Mouse (Mus musculus) CH12.LX (cell line): ENCODE data around the gene Adamts6. TPM values are rescaled to one million over a fixed set of nuclear protein-coding genes. Genes with fewer than 3 reads are reported as not detected.

ENCODE experiments used
- DNase-seq: peaks from one replicate; pipeline ENCODE4 v3.0.0-alpha.2; 2013; ENCODE audit errors: extremely low read depth
- H3K27ac ChIP-seq: 2 replicates; pipeline ENCODE4 v1.5.1; 2012; ENCODE audit warnings: low read depth, mild to moderate bottlenecking, control low read depth, moderate library complexity; ENCODE audit not compliant: insufficient read depth
- H3K27me3 ChIP-seq: replicated peaks from 2 replicates; pipeline ENCODE3; 2012; ENCODE audit warnings: inconsistent platforms
- H3K36me3 ChIP-seq, 2 experiments: replicated peaks in 1 of 2; 2 replicates each; pipeline versions ENCODE3 to v1.6.1; 2012; ENCODE audit warnings: inconsistent platforms in 1 of 2, low read length in 1 of 2, mild to moderate bottlenecking in 1 of 2, mixed read lengths in 1 of 2, moderate library complexity in 1 of 2; ENCODE audit not compliant: control insufficient read depth in 1 of 2, insufficient read depth in 1 of 2
- H3K4me1 ChIP-seq, 2 experiments: 2 replicates each; pipeline ENCODE4 v1.6.1; 2012; ENCODE audit warnings: inconsistent platforms in 1 of 2, moderate library complexity in 1 of 2; ENCODE audit not compliant: insufficient read depth in 2 of 2, control insufficient read depth in 1 of 2
- H3K4me2 ChIP-seq: 2 replicates; pipeline ENCODE4 v1.6.1; 2012; ENCODE audit warnings: low read depth, mild to moderate bottlenecking, control low read depth; ENCODE audit not compliant: poor library complexity, insufficient read depth, severe bottlenecking
- H3K4me3 ChIP-seq, 3 experiments: fragments of 150-350 bp in 1 of 3; sonication (generic) in 1 of 3; replicated peaks in 1 of 3; 2 replicates each; pipeline versions ENCODE3 to v1.5.1; 2011 to 2012; ENCODE audit warnings: low read depth in 2 of 3, low read length in 2 of 3, mild to moderate bottlenecking in 2 of 3, moderate library complexity in 2 of 3, control low read depth in 1 of 3, improper control_type of control experiment in 1 of 3, inconsistent platforms in 1 of 3, mixed read lengths in 1 of 3; ENCODE audit not compliant: poor library complexity in 1 of 3
- H3K79me2 ChIP-seq: replicated peaks from 2 replicates; pipeline ENCODE4 v1.6.1; 2012; ENCODE audit warnings: mild to moderate bottlenecking, moderate library complexity; ENCODE audit not compliant: control insufficient read depth, poor library complexity, insufficient read depth, severe bottlenecking; ENCODE audit errors: extremely low read depth
- H3K9ac ChIP-seq: 2 replicates; pipeline ENCODE4 v1.6.1; 2012; ENCODE audit warnings: low read depth, mild to moderate bottlenecking, control low read depth, moderate library complexity; ENCODE audit not compliant: insufficient read depth
- H3K9me3 ChIP-seq: replicated peaks from 2 replicates; pipeline ENCODE3; 2012; ENCODE audit warnings: low read length, inconsistent platforms, mixed read lengths
- E2F4 ChIP-seq: IDR thresholded peaks from 2 replicates; pipeline ENCODE4 v1.6.1; 2011; ENCODE audit warnings: low read depth, low read length, improper control_type of control experiment; ENCODE audit not compliant: insufficient replicate concordance
- IRF4 ChIP-seq: IDR thresholded peaks from 2 replicates; pipeline ENCODE4 v1.6.1; 2014; ENCODE audit warnings: low read depth, mild to moderate bottlenecking, inconsistent platforms, low read length, improper control_type of control experiment
- MAFK ChIP-seq: IDR thresholded peaks from 2 replicates; pipeline ENCODE4 v1.6.1; 2011; ENCODE audit warnings: low read length, improper control_type of control experiment; ENCODE audit not compliant: insufficient replicate concordance
- MAZ ChIP-seq: IDR thresholded peaks from 2 replicates; pipeline ENCODE4 v1.6.1; 2012; ENCODE audit warnings: low read depth, mild to moderate bottlenecking, inconsistent platforms, low read length, improper control_type of control experiment, moderate library complexity
- NELFE ChIP-seq: IDR thresholded peaks from 2 replicates; pipeline ENCODE4 v1.6.1; 2011; ENCODE audit warnings: low read depth, low read length, improper control_type of control experiment
- PAX5 ChIP-seq: IDR thresholded peaks from 2 replicates; pipeline ENCODE4 v1.6.1; 2012; ENCODE audit warnings: low read length, inconsistent platforms, mixed read lengths
- SIN3A ChIP-seq: IDR thresholded peaks from 2 replicates; pipeline ENCODE4 v1.6.1; 2012; ENCODE audit warnings: low read length, improper control_type of control experiment, inconsistent platforms
- TCF12 ChIP-seq: IDR thresholded peaks from 2 replicates; pipeline ENCODE4 v1.6.1; 2014; ENCODE audit warnings: low read depth, mild to moderate bottlenecking, inconsistent platforms, low read length, improper control_type of control experiment
- ZC3H11A ChIP-seq: IDR thresholded peaks from 2 replicates; pipeline ENCODE4 v1.6.1; 2012; ENCODE audit warnings: low read depth, mild to moderate bottlenecking, inconsistent platforms, low read length, improper control_type of control experiment
- dilution Hi-C: fragments of 300-500 bp; cut with MboI; formaldehyde crosslinking; loops from 2 replicates; pipeline ENCODE4 v1.14.3; 2020; ENCODE audit warnings: low sequenced_read_pairs; ENCODE audit not compliant: extremely low pct_unique_long_range_greater_than_20kb, extremely low pct_ligation_motif_present
- in situ Hi-C: fragments of 300-500 bp; cut with MboI; formaldehyde crosslinking; loops from 3 replicates; pipeline ENCODE4 v1.14.3; 2019; ENCODE audit warnings: low sequenced_read_pairs, low pct_ligation_motif_present, low pct_unique_long_range_greater_than_20kb, mixed read lengths
- polyA plus RNA-seq: library from polyadenylated mRNA; unstranded; fragments of >175 nt; gene quantifications from 2 replicates; pipeline ENCODE4 v1.2.1, GENCODE M21; 2012; ENCODE audit warnings: low read depth; ENCODE audit not compliant: insufficient read length
- total RNA-seq, 2 experiments: library from RNA; depleted of rRNA; stranded (reverse); fragments of 300-350 nt in 1 of 2; fragments of >200 nt in 1 of 2; gene quantifications; 2 replicates each; pipeline ENCODE4 v1.2.3; 2012 to 2014

The Adamts6 gene
- total and polyA plus RNA-seq, 3 experiments, result 0.34 to 1.1 (median 0.72) TPM

- Histone ChIP-seq H3K4me3 (no peak overlapping the region), H3K9ac (no peak overlapping the region), H3K4me2 (no peak overlapping the region), H3K27me3 (no peaks in the 10 kb centered on the region), H3K36me3 (peaks cover 0 to 3% of the 10 kb centered on the region in 2 experiments), H3K79me2 (no peaks in the 10 kb centered on the region), H3K4me1 (no peaks in the 10 kb centered on the region), H3K9me3 (no peaks in the 10 kb centered on the region), H3K27ac (no peak overlapping the region)
- DNase-seq, result no peak
- in situ Hi-C loops (no loop called here), dilution Hi-C loops (no loop called here)
- TF ChIP-seq TCF12 (no peak), NELFE (no peak), SIN3A (no peak), ZC3H11A (no peak), MAZ (no peak), IRF4 (no peak), PAX5 (no peak), MAFK (no peak)
Observed at GRCm38 (mm10) chr13:104491046-104491811, 203.6 kb downstream of the Adamts6 start.

DNA sequence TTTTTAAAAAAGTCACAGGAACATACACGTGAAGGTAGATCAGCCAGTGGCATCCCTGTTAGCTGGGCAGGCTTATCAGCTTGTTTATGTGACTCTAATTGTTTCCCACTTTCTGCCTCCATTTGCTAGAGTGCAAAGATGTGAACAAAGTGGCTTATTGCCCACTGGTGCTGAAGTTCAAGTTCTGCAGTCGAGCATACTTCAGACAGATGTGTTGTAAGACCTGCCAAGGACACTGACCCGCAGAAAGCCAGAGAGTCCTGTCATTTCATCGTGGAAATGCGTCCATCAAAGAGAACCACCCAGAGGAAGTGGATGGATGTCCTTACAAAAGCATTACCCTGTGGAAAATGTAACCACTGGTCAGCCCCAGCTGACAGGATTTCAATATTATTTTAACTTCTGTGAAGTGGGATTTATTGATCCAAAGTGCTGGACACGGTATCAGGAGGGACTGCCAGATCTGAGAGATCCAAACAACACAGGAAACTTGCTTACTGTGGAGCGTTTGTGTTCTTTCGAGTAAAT, 205.9 kb downstream of the Adamts6 start:
- Histone ChIP-seq H3K4me2 (no peak overlapping the region), H3K27me3 (no peaks in the 10 kb centered on the region), H3K79me2 (no peaks in the 10 kb centered on the region), H3K27ac (no peak overlapping the region), H3K9ac (no peak overlapping the region), H3K4me3 (no peak overlapping the region), H3K36me3 (peaks cover 0 to 3% of the 10 kb centered on the region in 2 experiments)
- DNase-seq, result no peak
- dilution Hi-C loops, result no loop called here
- in situ Hi-C loops, result no loop called here
- no peak for TF ChIP-seq E2F4
- TF ChIP-seq, all 38 proteins: peak for 0
- Histone ChIP-seq H3K9me3 (no peaks in the 10 kb centered on the region), H3K4me1 (no peaks in the 10 kb centered on the region)

GRCm38 (mm10) chr13:104494200-104494873, 206.7 kb downstream of the Adamts6 start:
- Histone ChIP-seq H3K4me2 (no peak overlapping the region), H3K4me1 (no peaks in the 10 kb centered on the region), H3K9ac (no peak overlapping the region), H3K9me3 (no peaks in the 10 kb centered on the region), H3K4me3 (no peak overlapping the region), H3K79me2 (no peaks in the 10 kb centered on the region), H3K27me3 (no peaks in the 10 kb centered on the region), H3K36me3 (peaks cover 0 to 3% of the 10 kb centered on the region in 2 experiments), H3K27ac (no peak overlapping the region)
- in situ Hi-C loops (no loop called here), dilution Hi-C loops (no loop called here)
- TF ChIP-seq SIN3A, result no peak
- DNase-seq, result no peak
